Mouse (Mus musculus) spleen, postnatal 36 days (tissue): ENCODE measurements around the gene Hes1.

Experiments
- DNase-seq, 2 experiments: peaks; one replicate each; pipeline ENCODE4 v3.0.0; 2022; ENCODE audit warnings: low spot score in 2 of 2, mixed read lengths in 1 of 2

Hes1 gene

DNA sequence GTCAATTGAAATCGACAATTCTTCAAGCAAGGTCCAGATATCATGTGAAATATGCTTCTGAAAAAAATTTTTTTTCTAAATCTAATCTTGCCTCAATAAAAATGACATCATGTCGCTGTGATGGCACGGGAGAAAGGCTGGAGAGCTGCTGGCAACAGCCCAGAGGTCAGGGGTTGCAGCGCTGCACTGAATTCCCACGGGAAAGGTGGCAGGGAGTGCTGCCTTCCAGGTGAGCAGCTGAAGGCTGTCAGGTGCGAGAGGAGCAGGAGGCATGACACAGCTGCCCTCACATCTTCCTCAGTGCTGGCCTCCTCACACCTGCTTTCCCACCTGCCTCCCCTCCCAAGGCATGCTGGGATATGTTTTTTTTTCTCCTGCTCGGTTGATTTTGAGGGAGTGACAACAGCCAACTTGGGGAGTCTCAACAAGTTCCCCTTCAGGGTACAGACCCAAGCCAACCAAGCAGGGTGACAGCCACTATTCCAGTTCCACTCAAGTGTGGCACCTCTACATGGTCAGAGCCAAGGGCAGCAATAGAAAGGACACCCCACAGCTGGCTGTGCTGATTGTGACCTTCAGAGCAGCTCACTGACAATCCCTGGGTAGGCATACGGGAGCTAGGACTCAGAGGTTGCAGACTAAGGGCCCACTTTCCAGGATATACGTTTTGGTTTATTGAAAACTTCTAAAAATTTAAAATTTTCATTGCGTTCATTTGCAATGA is 13.3 kb upstream of the Hes1 start:
- DNase-seq: no peak

DNA sequence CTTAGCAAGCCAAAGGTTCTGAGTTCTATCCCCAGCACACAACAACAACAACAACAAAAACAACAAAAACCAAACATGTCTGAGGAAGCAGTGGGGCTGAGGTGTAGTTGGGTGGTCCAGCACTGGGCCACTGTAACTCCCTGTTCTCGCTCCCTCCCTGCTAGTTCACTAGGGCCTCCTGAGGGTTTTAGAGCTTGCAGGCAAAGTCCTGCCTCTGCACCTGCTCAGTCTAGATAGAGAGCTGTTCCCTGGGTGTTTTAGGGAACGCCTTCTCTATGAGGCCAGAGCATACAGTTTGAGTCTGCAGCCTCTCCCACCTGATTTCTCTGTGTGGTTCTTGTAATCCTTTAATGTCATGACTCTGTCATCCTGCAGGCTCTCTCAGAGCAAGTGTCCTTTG is 11.9 kb upstream of the Hes1 start:
- DNase-seq: no peak

DNA sequence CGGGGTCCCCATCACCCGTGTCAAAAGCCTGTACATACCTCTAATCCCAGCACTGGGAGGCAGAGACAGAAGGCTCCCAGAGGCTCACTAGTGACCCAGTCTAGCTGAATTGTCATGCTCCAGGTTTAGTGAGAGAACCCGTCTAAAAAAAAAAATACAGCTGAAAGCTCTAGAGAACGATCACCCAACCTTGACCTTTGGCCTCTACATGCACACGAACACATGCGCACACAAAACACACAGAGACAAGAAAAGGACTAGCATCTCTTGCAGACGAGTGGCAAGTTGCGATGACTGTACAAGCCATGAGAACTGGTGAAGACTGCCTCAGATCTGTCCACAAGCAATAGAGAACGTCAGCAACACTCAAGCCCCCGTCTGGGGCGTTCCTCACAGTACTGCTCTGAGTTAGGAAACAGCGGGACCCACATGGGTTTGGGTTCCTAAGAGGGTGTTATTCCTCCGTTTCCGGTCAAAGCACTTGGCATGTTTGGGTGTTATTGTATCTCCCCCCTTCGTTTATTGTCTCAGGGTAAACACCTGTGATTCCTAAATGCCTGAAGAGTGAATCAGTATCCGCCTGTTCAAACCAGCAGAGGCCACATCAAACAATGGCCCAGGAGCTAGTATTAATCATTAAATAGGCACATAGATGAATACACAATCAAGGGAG is 11.2 kb upstream of the Hes1 start:
- no peak for DNase-seq

DNA sequence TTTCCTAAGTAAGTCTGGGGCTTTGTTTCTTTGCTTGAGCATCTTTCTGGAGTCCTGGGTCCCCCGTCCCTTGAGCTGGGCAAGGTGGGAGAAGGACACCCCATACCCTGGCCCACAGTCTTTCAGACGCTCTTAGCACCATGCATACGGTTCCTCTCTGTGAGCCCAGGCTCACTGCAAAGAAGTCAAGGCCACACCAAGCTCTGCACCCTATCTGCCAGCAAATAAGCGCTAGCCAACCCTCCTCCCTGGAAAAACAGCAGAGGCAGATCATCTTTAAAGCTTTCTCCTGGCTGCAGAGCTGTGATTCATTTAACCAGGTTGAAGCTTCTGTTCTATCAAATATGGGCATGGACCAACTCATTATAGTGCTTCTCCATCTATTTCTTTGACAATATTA is 9.6 kb upstream of the Hes1 start:
- DNase-seq: no peak

DNA sequence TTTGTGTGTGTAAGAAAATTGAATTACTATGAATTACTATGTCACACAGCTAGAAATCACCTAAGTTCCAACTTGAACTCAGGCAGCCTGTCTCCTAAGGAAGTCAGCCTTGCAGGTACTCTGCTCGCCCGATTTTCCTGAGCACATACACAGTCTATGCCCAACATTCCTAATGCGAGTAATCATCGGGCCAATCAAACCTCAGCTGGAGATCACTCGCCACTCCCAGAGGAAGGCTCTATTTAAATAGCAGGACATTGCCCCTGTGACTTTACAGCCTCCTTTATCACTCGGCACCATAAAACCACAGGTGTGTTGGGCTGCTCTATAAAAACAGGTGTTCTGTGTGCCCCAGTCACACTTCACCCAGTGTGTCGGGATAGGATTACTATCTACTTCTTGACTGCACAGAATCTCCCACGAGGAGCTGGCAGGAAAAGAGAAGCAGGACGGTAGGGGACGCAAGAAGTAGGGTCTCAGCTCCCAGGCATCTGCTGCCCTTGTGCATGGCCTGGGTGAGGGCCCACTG is 8.8 kb upstream of the Hes1 start:
- DNase-seq: no peak

DNA sequence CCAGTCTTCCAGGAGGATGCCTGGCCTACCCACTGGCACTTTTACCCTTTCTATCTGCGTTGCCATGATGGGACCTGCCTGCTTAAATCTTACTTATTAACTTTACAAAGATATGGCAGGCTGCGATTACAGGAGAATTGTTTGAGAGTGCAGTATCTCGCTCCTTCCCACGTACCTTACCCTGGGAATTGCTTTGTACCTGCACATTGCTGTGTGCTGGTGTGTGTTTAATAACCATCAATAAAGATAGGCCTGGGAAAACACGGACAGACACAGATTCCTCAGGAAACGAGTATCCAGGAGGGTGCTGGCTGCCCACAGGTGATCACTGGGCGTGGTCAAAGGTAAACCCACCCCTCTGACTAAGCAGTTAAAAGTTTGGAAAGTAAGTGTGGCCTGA is 8.3 kb upstream of the Hes1 start:
- DNase-seq: no peak

DNA sequence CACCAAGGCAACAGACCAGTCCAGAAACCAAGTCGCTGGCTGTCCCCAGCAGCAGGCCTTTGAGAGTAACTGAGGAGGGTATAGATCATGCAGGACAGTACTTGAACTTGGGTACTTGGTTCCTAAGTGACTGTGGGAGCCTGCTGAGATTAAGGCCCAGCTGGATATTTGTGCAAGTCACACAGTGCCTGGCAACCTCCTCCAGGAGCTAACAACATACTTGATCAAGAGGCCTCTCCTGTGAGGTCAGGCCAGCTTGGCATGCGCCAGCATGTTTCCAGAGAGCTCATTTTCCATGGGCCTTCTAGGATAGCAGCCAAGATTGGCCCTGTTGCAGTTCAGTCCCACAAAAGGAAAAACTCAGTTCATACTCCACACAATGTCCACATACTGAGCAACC is 7.3 kb upstream of the Hes1 start:
- DNase-seq: no peak

DNA sequence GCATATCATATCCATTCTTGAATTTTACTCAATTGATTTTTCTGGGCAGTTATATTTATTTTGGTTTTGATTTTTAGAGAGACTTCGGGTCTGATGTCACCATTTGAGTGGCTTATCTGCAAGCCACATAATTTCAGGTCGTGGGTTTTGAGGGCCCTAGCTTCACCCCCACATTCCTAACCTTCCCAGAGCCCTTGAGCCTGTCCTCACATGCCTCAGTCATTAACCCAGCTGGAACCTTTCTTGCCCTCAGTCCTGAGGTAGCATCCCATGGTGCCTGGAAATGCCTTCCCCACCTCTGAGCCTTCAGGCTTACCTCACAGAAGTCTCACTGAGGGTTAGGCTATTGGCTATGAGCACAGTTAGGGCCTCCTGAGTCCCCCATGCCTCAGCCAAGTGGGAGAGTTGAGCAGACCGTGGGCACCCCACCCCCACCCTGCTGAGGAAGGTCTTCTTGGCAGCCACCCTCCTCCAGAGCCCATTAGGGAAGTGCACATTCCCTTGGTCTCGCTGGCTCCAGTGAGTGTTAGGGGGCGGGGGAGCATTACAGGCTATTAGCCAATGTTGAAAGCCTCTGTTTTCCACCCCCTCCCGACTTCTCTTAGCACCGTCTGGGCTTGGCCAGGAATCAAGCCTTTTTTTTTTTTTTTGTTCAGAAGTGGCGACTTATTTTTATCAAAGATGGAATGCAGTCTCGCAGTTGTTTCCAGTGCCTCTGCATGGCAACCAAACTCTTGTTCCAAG is 5.0 kb upstream of the Hes1 start:
- DNase-seq: no peak

DNA sequence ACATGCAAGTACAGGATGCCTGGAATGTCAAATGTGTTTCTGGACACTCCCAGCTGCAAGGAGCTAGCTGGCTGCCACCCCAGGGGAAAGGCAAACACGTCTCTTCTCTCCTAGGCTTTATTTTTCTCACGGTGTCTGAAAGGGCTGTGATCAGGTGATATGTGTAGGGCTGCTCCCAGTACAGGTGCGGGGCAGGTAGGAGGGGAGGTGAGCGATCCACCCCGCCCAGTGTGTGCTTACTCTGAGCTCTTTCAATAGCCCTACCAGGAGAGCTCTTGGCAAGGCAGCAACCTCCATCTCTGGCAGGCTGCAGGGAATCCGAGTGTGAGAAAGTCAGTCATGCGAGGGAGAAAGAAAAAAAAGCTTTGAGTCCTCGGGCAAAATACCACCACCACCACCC is 3.8 kb upstream of the Hes1 start:
- no peak for DNase-seq

DNA sequence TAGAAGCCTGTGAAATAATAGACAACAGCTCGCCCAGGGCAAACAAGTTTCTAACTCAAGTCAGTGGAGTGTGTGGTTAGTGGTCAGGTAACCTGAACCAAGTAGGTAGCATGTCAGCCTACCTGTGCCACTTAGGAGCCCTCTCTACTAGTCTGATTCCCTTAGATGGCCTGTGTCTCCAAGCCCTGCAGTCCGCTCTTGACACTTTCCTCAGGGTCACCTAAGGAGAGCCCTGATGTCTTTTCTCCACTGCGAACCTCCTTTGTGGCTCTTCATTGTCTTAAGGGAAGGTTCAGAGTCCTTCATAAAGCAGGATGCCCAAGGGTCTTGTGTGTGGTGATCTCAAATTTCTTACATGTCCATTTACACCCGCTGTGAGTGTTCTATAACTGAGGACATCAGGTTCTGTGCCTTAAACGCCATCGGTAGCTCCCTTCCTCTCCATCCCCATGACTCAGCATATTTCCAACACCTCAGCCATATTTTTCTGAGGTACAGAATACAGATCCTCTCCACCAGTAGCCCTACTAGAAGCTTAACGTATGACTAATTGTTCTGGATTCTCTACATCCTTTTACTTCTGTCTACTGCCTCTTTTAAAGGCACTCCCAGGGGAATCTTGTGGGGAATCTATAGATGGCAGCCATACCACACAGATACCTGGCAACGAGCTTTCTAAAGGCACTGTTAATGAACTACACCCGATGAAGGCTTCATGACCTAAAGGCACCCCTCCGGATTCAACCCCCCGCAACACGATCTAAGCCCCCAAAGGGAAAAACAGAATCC is 1.7 kb upstream of the Hes1 start:
- DNase-seq: no peak

DNA sequence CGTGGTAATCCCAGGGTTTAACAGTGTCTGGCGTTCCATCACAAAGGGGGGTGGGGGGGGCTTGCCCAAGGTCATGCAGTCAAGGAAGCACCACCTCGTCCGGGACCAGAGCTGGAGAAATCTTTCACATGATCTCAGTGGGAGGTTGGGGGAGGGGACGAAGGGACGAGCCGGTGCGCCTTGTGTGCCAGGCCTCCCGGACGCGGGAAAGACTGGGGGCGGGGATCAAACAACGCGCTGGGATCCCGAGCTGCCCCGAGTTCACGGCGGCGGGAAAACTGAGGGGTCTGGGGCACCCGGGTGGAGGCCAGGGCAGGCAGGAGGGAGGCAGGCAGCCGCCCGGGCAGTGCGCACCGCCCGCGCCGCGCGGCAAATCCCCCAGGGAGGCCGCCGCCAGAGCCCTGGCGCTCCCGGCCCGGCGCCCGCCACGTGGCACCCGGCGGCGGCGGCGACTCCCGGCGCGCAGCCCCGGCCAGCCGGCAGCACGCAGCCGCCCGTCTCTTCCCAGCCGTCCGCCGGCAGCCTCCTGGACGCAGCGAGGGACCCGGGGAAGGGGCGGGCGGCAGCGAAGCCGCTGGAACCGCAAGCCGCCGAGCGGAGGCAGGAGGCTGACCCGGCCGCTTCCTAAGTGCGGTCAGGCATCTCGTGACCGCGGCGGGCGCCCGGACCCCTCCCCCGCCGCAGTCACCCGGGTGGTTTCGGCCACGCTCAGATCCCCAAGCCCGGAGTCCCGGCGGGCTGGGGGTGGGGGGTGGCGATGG is 883 bp upstream of the Hes1 start:
- DNase-seq: peak; percentile 54 to 60

DNA sequence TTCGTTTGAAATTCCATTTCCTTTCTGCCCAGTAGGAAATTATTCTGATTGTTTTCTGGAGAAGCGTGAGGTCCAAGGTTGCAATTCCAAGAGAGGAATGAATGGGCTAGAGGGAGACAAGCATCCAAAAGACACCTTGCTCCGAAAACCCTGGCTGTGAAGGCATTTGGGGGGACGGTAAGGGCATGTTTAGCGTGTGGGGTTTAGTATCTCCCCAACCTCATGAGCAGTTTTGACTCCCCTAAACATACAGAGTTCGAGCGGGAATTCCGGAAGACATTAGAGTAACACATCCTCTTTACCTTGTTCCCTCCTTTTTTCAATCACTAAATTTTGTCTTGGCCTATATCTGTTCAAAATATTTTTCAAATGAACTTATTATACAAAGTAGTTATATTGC is 429 bp downstream of the Hes1 start:
- no peak for DNase-seq

DNA sequence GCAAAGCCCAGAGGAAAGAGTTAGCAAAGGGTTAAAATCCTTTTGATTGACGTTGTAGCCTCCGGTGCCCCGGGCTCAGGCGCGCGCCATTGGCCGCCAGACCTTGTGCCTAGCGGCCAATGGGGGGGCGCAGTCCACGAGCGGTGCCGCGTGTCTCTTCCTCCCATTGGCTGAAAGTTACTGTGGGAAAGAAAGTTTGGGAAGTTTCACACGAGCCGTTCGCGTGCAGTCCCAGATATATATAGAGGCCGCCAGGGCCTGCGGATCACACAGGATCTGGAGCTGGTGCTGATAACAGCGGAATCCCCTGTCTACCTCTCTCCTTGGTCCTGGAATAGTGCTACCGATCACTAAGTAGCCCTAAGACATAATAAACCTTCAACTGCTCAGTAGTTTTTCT is 893 bp downstream of the Hes1 start:
- peak; percentile 88 to 90 for DNase-seq

DNA sequence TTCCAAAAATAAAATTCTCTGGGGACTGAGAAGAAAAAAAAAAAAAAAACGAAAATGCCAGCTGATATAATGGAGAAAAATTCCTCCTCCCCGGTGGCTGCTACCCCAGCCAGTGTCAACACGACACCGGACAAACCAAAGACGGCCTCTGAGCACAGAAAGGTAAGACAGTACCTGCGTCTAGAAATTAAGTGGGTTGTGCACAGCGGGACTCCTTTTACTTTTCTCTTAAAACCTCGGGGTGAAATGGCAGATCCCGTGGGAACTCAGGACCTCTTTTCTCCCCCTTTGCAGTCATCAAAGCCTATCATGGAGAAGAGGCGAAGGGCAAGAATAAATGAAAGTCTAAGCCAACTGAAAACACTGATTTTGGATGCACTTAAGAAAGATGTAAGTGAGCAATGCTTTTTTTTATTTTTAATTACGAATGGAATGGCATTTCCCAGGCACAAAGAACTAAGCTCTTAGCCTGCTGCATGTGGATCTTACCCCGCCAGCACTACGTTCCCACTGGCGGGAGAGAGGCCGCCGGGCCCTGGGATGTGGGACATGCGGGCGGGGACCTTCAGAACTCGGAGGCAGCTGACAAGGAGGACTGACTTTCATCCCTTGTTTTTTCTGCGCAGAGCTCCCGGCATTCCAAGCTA is 1.5 kb downstream of the Hes1 start:
- DNase-seq: no peak

DNA sequence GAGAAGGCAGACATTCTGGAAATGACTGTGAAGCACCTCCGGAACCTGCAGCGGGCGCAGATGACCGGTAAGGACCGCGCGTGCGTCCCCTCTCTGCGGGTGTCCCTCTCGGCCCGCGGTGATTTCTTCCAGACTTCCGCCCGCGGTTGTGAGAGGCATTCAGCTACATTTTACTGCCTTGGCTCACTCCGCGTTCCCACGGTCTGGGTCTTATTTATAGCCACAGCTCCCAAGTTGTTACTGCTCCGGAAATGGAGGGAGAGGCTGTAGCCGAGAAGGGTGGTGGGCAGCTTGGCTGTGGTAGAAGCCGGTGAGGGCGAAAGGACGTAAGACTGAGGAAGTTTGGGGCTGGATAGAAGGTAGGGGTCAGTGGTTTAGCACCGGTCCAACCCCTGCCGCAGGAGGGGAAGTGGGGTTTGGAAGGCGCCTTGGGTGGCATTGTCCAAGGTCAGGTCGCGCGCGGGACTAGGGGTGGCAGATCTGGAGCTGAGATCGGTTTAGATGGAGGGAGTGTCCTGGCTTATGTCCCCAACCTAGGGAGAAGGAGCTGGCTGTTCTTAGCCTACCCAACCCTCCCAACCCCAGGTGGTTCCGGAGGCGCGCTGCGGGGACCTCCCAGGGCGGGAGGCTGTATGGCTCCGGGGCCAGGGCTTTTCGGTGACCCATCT is 2.1 kb downstream of the Hes1 start:
- DNase-seq: peak; percentile 33 to 45

DNA sequence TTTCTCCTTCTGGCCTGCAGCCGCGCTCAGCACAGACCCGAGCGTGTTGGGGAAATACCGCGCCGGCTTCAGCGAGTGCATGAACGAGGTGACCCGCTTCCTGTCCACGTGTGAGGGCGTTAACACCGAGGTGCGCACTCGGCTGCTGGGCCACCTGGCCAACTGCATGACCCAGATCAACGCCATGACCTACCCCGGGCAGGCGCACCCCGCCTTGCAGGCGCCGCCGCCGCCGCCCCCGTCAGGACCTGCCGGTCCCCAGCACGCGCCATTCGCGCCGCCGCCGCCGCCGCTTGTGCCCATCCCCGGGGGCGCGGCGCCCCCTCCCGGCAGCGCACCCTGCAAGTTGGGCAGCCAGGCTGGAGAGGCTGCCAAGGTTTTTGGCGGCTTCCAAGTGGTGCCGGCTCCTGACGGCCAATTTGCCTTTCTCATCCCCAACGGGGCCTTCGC is 2.7 kb downstream of the Hes1 start:
- peak; percentile 87 to 90 for DNase-seq

DNA sequence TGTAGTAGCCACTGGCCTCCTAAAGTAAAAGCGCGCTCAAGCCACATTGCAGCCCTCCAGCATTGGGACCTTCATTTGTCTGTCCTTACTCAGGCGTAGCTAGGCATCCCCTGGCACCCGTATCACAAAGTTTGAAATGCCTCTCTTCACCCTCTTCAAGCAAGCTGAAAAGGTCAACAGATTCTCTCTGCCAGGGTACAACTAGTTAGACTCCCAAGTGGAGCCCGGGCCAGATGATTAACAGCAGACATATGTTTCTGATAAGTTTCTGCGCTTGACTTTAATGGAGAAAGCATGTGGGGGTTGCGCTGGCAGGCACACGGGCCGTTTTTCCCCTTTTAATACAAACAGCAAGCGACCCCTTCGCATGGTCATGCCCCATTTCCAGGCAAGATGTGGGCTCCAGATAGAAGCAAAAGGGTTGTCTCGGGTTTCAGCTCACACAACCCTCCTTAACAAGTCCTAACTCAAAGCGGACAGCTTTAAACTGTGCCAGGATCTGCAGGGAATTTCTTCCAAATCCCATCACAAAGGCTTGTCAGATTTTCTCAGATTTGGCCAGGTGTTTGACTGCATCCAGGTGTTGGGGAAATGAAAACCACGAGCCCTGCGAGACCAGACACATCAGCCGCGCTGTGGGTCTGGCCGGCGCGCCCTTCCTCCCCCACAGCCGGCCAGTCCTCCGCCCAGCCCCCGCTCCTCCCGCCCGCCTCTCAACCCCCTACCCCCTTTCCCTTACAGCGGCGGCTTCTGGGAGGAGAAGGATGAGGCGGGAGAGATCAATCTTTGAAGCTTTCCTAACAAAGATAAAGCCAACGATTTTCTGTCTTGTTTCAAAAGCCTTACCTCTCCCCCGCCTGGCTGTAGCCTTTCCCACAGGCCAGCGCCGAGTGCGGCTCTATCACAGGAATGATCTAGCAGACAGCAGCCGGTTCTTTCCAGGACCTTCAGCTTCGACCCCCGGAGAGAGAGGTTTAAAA is 4.1 kb downstream of the Hes1 start:
- no peak for DNase-seq

DNA sequence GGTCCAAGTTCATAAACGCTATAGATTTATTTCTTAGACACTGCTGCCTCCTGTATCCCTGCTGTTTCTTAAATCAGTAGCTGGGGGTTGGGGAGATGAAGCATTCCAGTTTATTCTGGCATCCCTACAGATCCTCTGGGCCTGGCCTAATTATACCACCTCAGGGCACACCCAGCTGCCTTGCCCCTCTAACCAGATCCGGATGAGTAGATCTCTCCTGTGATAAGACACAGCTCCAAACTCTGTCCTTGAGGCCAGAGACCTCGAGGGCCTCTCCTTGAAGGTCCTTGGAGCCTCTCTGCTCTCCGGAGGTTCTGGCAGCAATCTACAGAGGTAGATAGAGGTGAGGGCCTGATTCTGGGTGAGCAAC is 5.4 kb downstream of the Hes1 start:
- no peak for DNase-seq
